Mouse (Mus musculus) midbrain, postnatal 0 days (tissue): ENCODE measurements around the gene Kdm2a. TPM values are rescaled to one million over a fixed set of nuclear protein-coding genes. Genes with fewer than 3 reads are reported as not detected.

Experiments
- ATAC-seq: fragments of 200-750 bp; cut with Nextera tagmentation; 2 replicates; pipeline ENCODE4 v1.8.0; 2017; ENCODE audit warnings: moderate number of reproducible peaks, mild to moderate bottlenecking, moderate TSS enrichment, moderate library complexity; ENCODE audit not compliant: low FRiP score
- DNase-seq: peaks from one replicate; pipeline ENCODE4 v3.0.0-alpha.2; 2015; ENCODE audit warnings: low spot score
- H3K27ac ChIP-seq: fragments of 300-500 bp; sonication (generic); 2 replicates; pipeline ENCODE4 v1.5.1; 2014; ENCODE audit warnings: low read depth, mild to moderate bottlenecking, low read length, mixed read lengths
- H3K27me3 ChIP-seq: fragments of 300-500 bp; sonication (generic); 2 replicates; pipeline ENCODE4 v1.6.1; 2014; ENCODE audit warnings: low read length, control low read depth, mixed read lengths; ENCODE audit not compliant: insufficient read depth
- H3K36me3 ChIP-seq: fragments of 300-500 bp; sonication (generic); 2 replicates; pipeline ENCODE4 v1.6.1; 2014; ENCODE audit warnings: low read length, control low read depth, mixed read lengths; ENCODE audit not compliant: insufficient read depth
- H3K4me1 ChIP-seq: fragments of 300-500 bp; sonication (generic); 2 replicates; pipeline ENCODE4 v1.6.1; 2014; ENCODE audit warnings: mild to moderate bottlenecking, control low read depth, antibody characterized with exemption, low read length, mixed read lengths; ENCODE audit not compliant: insufficient read depth
- H3K4me2 ChIP-seq: fragments of 300-500 bp; sonication (generic); 2 replicates; pipeline ENCODE4 v1.6.1; 2014; ENCODE audit warnings: low read depth, mild to moderate bottlenecking, low read length, mixed read lengths; ENCODE audit not compliant: poor library complexity, severe bottlenecking
- H3K4me3 ChIP-seq: fragments of 300-500 bp; sonication (generic); 2 replicates; pipeline ENCODE4 v1.5.1; 2014; ENCODE audit warnings: low read depth, mild to moderate bottlenecking, low read length, moderate library complexity
- H3K9ac ChIP-seq: fragments of 300-500 bp; sonication (generic); replicated peaks from 2 replicates; pipeline ENCODE4 v1.6.1; 2014; ENCODE audit warnings: mild to moderate bottlenecking, low read length, moderate library complexity, mixed read lengths; ENCODE audit not compliant: poor library complexity, severe bottlenecking
- H3K9me3 ChIP-seq: fragments of 300-500 bp; sonication (generic); 2 replicates; pipeline ENCODE4 v1.6.1; 2016; ENCODE audit warnings: low read length, control low read depth
- CTCF ChIP-seq: IDR thresholded peaks from 2 replicates; pipeline ENCODE4 v1.5.1; 2016; ENCODE audit warnings: antibody characterized with exemption, mild to moderate bottlenecking
- WGBS: fragments of 180-500 bp; shearing (Covaris S2); extraction: QIAGEN DNeasy Blood & Tissue Kit; methylation state at CpG from one replicate; pipeline ENCODE4 v1.1.7; 2014; 5-methylcytosine and 5-hydroxymethylcytosine counted together
- polyA plus RNA-seq: library from polyadenylated mRNA; unstranded; fragments of >200 nt; fragmentation: Nextera tagmentation; extraction: Ambion mirVana; gene quantifications from 2 replicates; pipeline ENCODE4 v1.2.1, GENCODE M21; 2015
- total RNA-seq: library from RNA; depleted of rRNA; stranded (reverse); fragments of >200 nt; gene quantifications from 2 replicates; pipeline ENCODE4 v1.2.3, GENCODE M21; 2014

The Kdm2a gene
- total and polyA plus RNA-seq, 2 experiments from 2014 or later, result 18.4 to 103 TPM

GRCm38 (mm10) chr19:4434999-4435398, 36.9 kb upstream of the Kdm2a start:
- Histone ChIP-seq H3K27me3 (peaks cover 10% of the 10 kb centered on the region), H3K36me3 (no peaks in the 10 kb centered on the region), H3K27ac (no peak overlapping the region), H3K9me3 (no peaks in the 10 kb centered on the region), H3K4me1 (peaks cover 7% of the 10 kb centered on the region; the same call in 1 of the 2 replicates), H3K9ac (no peak overlapping the region), H3K4me3 (no peak overlapping the region), H3K4me2 (no peak overlapping the region)
- TF ChIP-seq CTCF, result no peak
- ATAC-seq (no peak), DNase-seq (no peak)
- WGBS, result 90% methylated on average over 1 of the region's 1 CpGs

- 80% methylated on average over 1 of the region's 1 CpGs for WGBS
- DNase-seq (no peak), ATAC-seq (no peak)
- H3K9me3 ChIP-seq, result no peaks in the 10 kb centered on the region
- H3K36me3 ChIP-seq, result no peaks in the 10 kb centered on the region
- H3K4me1 ChIP-seq, result no peaks in the 10 kb centered on the region
- H3K27me3 ChIP-seq, result peaks cover 6% of the 10 kb centered on the region
- no peak overlapping the region for H3K4me3 ChIP-seq
- no peak overlapping the region for H3K9ac ChIP-seq
- no peak for TF ChIP-seq CTCF
- no peak overlapping the region for H3K4me2 ChIP-seq
- no peak overlapping the region for H3K27ac ChIP-seq
These were observed 35.7 kb upstream of the Kdm2a start for GRCm38 (mm10) chr19:4433756-4434155.

- Histone ChIP-seq H3K4me3 (no peak overlapping the region), H3K27me3 (no peaks in the 10 kb centered on the region), H3K36me3 (no peaks in the 10 kb centered on the region), H3K9ac (no peak overlapping the region), H3K4me1 (no peaks in the 10 kb centered on the region), H3K9me3 (no peaks in the 10 kb centered on the region), H3K27ac (no peak overlapping the region), H3K4me2 (no peak overlapping the region)
- DNase-seq, result no peak
- TF ChIP-seq CTCF, result no peak
- no peak for ATAC-seq
- 91% methylated on average over 4 of the region's 4 CpGs for WGBS
These were observed 32.1 kb upstream of the Kdm2a start for GRCm38 (mm10) chr19:4430091-4430620.

GRCm38 (mm10) chr19:4425610-4426366, 27.7 kb upstream of the Kdm2a start:
- no peaks in the 10 kb centered on the region for H3K4me1 ChIP-seq
- WGBS, result 75% methylated on average over 19 of the region's 19 CpGs
- TF ChIP-seq CTCF, result peak; percentile 46

GRCm38 (mm10) chr19:4423021-4423420, 24.9 kb upstream of the Kdm2a start:
- H3K27ac ChIP-seq, result no peak overlapping the region
- no peaks in the 10 kb centered on the region for H3K27me3 ChIP-seq
- no peak for ATAC-seq
- no peak for DNase-seq
- H3K36me3 ChIP-seq, result no peaks in the 10 kb centered on the region
- 70% methylated on average over 3 of the region's 3 CpGs for WGBS
- no peak overlapping the region for H3K4me2 ChIP-seq
- H3K9me3 ChIP-seq, result no peaks in the 10 kb centered on the region
- no peak overlapping the region for H3K9ac ChIP-seq
- no peak overlapping the region for H3K4me3 ChIP-seq
- no peak for TF ChIP-seq CTCF
- no peaks in the 10 kb centered on the region for H3K4me1 ChIP-seq

More at GRCm38 (mm10) chr19:4425610-4426366, 27.7 kb upstream of the Kdm2a start:
- Histone ChIP-seq H3K36me3 (no peaks in the 10 kb centered on the region), H3K9me3 (no peaks in the 10 kb centered on the region), H3K27ac (no peak overlapping the region), H3K4me2 (no peak overlapping the region), H3K4me3 (no peak overlapping the region), H3K27me3 (no peaks in the 10 kb centered on the region), H3K9ac (no peak overlapping the region)
- ATAC-seq (no peak), DNase-seq (no peak)

GRCm38 (mm10) chr19:4422581-4422980, 24.5 kb upstream of the Kdm2a start:
- no peaks in the 10 kb centered on the region for H3K4me1 ChIP-seq
- no peak for DNase-seq
- no peak overlapping the region for H3K9ac ChIP-seq
- no peak overlapping the region for H3K4me2 ChIP-seq
- no peaks in the 10 kb centered on the region for H3K9me3 ChIP-seq
- no peaks in the 10 kb centered on the region for H3K36me3 ChIP-seq
- H3K27ac ChIP-seq, result no peak overlapping the region
- H3K27me3 ChIP-seq, result no peaks in the 10 kb centered on the region
- ATAC-seq, result no peak
- WGBS, result 90% methylated on average over 3 of the region's 3 CpGs
- H3K4me3 ChIP-seq, result no peak overlapping the region
- no peak for TF ChIP-seq CTCF
